Mouse (Mus musculus): ENCODE measurements around the gene Smoc1. TPM values are rescaled to one million over a fixed set of nuclear protein-coding genes. Genes with fewer than 3 reads are reported as not detected.

The Smoc1 gene
- polyA plus RNA-seq, 1 experiment from 2014 or later: 1.6 TPM

- Histone ChIP-seq H3K4me3 (ENCODE audit: low read length) (no peak overlapping the region), H3K27ac (ENCODE audit: low read length) (no peak overlapping the region), H3K9me3 (ENCODE audit: control insufficient read depth, low read length) (no peaks in the 10 kb centered on the region), H3K9ac (ENCODE audit: low read length) (no peak overlapping the region), H3K4me1 (replicated peaks; ENCODE audit: control insufficient read depth, insufficient read depth, low read length) (no peaks in the 10 kb centered on the region), H3K4me2 (ENCODE audit: low read depth, low read length) (no peak overlapping the region), H3K27me3 (ENCODE audit: control insufficient read depth, insufficient read depth, low read depth, low read length) (no peaks in the 10 kb centered on the region), H3K36me3 (ENCODE audit: control insufficient read depth, insufficient read depth, low read length) (no peaks in the 10 kb centered on the region)
- ATAC-seq (ENCODE audit: low read depth): no peak
- WGBS: 48% methylated on average over 10 of the region's 10 CpGs
Observed at GRCm38 (mm10) chr12:81144201-81144600, 117.6 kb downstream of the Smoc1 start.

DNA sequence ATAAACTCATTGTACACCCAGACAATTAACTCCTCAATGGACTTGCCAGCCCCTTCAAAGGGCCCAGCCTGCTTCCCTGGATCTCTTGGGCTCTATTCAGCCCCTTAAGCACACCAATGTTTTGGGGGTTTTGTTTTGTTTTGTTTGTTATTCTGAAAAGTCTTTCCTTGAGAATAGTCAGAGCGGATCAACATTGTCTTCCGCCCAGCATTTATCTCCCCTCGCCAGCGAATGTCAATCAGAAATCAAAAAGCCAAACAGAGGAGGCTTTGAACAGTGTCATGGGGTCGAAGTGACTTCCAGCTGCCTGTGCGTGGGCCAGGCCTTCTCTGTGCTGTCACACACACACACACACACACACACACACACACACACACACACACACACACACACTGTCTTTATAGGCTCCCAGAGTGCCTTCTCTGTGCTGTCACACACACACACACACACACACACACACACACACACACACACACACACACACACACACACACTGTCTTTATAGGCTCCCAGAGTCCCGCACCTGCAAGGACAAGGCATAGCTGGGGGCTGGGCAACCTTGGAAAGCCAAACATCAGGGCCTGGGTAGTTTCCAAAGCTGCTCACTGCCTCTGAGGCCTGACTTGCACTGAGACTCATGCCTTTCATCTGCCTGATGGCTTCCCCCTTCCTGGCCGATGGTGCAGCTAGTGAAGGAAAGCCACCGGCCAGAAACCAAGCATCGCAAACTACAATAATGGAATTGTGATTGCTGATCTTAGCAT, 120.0 kb downstream of the Smoc1 start:
- WGBS: 45% methylated on average over 10 of the region's 10 CpGs
- H3K9me3 ChIP-seq (ENCODE audit: control insufficient read depth, low read length): no peaks in the 10 kb centered on the region
- ATAC-seq (ENCODE audit: low read depth): no peak
- no peak overlapping the region for H3K9ac ChIP-seq (ENCODE audit: low read length)
- no peaks in the 10 kb centered on the region for H3K36me3 ChIP-seq (ENCODE audit: control insufficient read depth, insufficient read depth, low read length)
- H3K27me3 ChIP-seq (ENCODE audit: control insufficient read depth, insufficient read depth, low read depth, low read length): no peaks in the 10 kb centered on the region
- H3K4me1 ChIP-seq (replicated peaks; ENCODE audit: control insufficient read depth, insufficient read depth, low read length): no peaks in the 10 kb centered on the region
- H3K4me3 ChIP-seq (ENCODE audit: low read length): no peak overlapping the region
- no peak overlapping the region for H3K4me2 ChIP-seq (ENCODE audit: low read depth, low read length)
- no peak overlapping the region for H3K27ac ChIP-seq (ENCODE audit: low read length)

- ATAC-seq (ENCODE audit: low read depth): no peak
- no peak overlapping the region for H3K4me2 ChIP-seq (ENCODE audit: low read depth, low read length)
- no peak overlapping the region for H3K4me3 ChIP-seq (ENCODE audit: low read length)
- 90% methylated on average over 6 of the region's 6 CpGs for WGBS
- H3K4me1 ChIP-seq (replicated peaks; ENCODE audit: control insufficient read depth, insufficient read depth, low read length): no peaks in the 10 kb centered on the region
- no peak overlapping the region for H3K27ac ChIP-seq (ENCODE audit: low read length)
- H3K9me3 ChIP-seq (ENCODE audit: control insufficient read depth, low read length): no peaks in the 10 kb centered on the region
- H3K36me3 ChIP-seq (ENCODE audit: control insufficient read depth, insufficient read depth, low read length): no peaks in the 10 kb centered on the region
- H3K9ac ChIP-seq (ENCODE audit: low read length): no peak overlapping the region
- H3K27me3 ChIP-seq (ENCODE audit: control insufficient read depth, insufficient read depth, low read depth, low read length): no peaks in the 10 kb centered on the region
Observed at GRCm38 (mm10) chr12:81147956-81148355, 121.3 kb downstream of the Smoc1 start.

GRCm38 (mm10) chr12:81150917-81151316, 124.3 kb downstream of the Smoc1 start:
- Histone ChIP-seq H3K27ac (ENCODE audit: low read length) (no peak overlapping the region), H3K4me2 (ENCODE audit: low read depth, low read length) (no peak overlapping the region), H3K9me3 (ENCODE audit: control insufficient read depth, low read length) (no peaks in the 10 kb centered on the region), H3K4me3 (ENCODE audit: low read length) (no peak overlapping the region), H3K4me1 (replicated peaks; ENCODE audit: control insufficient read depth, insufficient read depth, low read length) (no peaks in the 10 kb centered on the region), H3K27me3 (ENCODE audit: control insufficient read depth, insufficient read depth, low read depth, low read length) (no peaks in the 10 kb centered on the region), H3K9ac (ENCODE audit: low read length) (no peak overlapping the region), H3K36me3 (ENCODE audit: control insufficient read depth, insufficient read depth, low read length) (no peaks in the 10 kb centered on the region)
- ATAC-seq (ENCODE audit: low read depth): no peak
- 70% methylated on average over 5 of the region's 5 CpGs for WGBS

GRCm38 (mm10) chr12:81152082-81152481, 125.5 kb downstream of the Smoc1 start:
- no peak overlapping the region for H3K4me2 ChIP-seq (ENCODE audit: low read depth, low read length)
- no peaks in the 10 kb centered on the region for H3K4me1 ChIP-seq (replicated peaks; ENCODE audit: control insufficient read depth, insufficient read depth, low read length)
- H3K9me3 ChIP-seq (ENCODE audit: control insufficient read depth, low read length): no peaks in the 10 kb centered on the region
- no peak for ATAC-seq (ENCODE audit: low read depth)
- H3K27me3 ChIP-seq (ENCODE audit: control insufficient read depth, insufficient read depth, low read depth, low read length): no peaks in the 10 kb centered on the region
- no peak overlapping the region for H3K27ac ChIP-seq (ENCODE audit: low read length)
- H3K36me3 ChIP-seq (ENCODE audit: control insufficient read depth, insufficient read depth, low read length): no peaks in the 10 kb centered on the region
- WGBS: 27% methylated on average over 2 of the region's 2 CpGs
- no peak overlapping the region for H3K9ac ChIP-seq (ENCODE audit: low read length)
- H3K4me3 ChIP-seq (ENCODE audit: low read length): no peak overlapping the region

DNA sequence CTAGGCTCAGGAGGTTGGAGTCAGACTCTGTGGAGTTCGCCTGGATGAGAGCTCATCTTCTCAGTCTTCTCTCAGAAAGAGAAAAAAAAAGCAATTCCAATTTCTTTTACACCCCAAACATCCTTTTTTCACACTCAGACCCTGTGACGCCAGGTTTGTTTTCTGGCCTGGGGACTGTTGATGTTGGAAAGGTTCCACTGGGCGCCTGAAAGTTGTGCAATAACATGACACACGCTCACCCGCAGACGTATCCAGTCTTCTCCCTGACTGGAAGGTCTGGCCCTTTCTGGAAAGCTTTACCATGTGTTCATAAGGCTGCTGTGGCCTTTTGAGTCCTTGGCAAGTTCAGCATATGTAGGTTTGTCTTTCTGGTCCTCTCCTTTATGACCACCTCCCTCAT, 129.1 kb downstream of the Smoc1 start:
- Histone ChIP-seq H3K4me1 (replicated peaks; ENCODE audit: control insufficient read depth, insufficient read depth, low read length) (no peaks in the 10 kb centered on the region), H3K4me2 (ENCODE audit: low read depth, low read length) (no peak overlapping the region), H3K9ac (ENCODE audit: low read length) (no peak overlapping the region), H3K9me3 (ENCODE audit: control insufficient read depth, low read length) (no peaks in the 10 kb centered on the region), H3K4me3 (ENCODE audit: low read length) (no peak overlapping the region), H3K36me3 (ENCODE audit: control insufficient read depth, insufficient read depth, low read length) (no peaks in the 10 kb centered on the region), H3K27ac (ENCODE audit: low read length) (no peak overlapping the region), H3K27me3 (ENCODE audit: control insufficient read depth, insufficient read depth, low read depth, low read length) (no peaks in the 10 kb centered on the region)
- WGBS: 58% methylated on average over 6 of the region's 6 CpGs
- ATAC-seq (ENCODE audit: low read depth): no peak

DNA sequence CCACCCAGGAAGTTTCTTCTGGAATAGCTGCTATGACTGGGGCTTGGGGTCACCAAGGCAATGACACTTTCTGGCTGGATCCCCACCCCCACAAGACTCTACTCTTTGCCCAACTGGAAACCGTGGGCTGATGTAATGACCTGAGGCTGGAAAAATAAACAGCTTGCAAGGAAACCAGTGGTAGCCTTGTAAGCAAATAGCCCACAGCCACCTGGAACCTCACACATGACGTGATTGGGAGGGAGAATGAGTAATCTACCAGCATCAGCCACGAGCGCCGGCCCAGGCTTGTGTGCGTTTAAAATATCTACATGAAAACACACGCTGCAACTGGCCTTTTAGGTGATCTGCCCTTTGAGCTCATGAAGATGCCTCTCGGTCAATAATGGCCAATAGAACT, 130.2 kb downstream of the Smoc1 start:
- WGBS: 57% methylated on average over 8 of the region's 8 CpGs
- Histone ChIP-seq H3K4me3 (ENCODE audit: low read length) (no peak overlapping the region), H3K36me3 (ENCODE audit: control insufficient read depth, insufficient read depth, low read length) (no peaks in the 10 kb centered on the region), H3K4me2 (ENCODE audit: low read depth, low read length) (no peak overlapping the region), H3K27ac (ENCODE audit: low read length) (no peak overlapping the region), H3K27me3 (ENCODE audit: control insufficient read depth, insufficient read depth, low read depth, low read length) (no peaks in the 10 kb centered on the region), H3K4me1 (replicated peaks; ENCODE audit: control insufficient read depth, insufficient read depth, low read length) (no peaks in the 10 kb centered on the region), H3K9me3 (ENCODE audit: control insufficient read depth, low read length) (no peaks in the 10 kb centered on the region), H3K9ac (ENCODE audit: low read length) (no peak overlapping the region)
- ATAC-seq (ENCODE audit: low read depth): no peak

DNA sequence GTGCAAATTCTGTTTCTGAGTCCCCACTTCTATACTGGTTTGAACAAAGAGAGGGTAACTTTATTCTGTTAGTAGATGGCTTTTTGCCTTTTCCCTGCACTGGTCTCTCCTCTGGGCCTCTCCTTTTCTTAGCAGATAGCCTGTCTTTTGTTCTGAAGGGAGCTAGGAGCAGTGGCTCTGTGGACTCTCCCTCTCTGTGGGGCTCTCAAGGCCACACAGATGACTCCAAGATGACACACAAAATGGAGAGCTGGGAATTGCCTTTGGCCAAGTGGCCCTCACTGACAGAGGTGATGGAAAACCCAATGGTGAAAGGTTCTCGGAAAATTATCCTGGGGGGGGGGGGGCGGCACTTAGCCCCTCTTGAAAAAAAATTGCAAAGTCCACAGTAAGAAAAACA, 133.3 kb downstream of the Smoc1 start:
- H3K4me2 ChIP-seq (ENCODE audit: low read depth, low read length): no peak overlapping the region
- 48% methylated on average over 2 of the region's 2 CpGs for WGBS

GRCm38 (mm10) chr12:81160425-81160824, 133.8 kb downstream of the Smoc1 start:
- no peak overlapping the region for H3K4me2 ChIP-seq (ENCODE audit: low read depth, low read length)
- H3K9ac ChIP-seq (ENCODE audit: low read length): no peak overlapping the region
- WGBS: 50% methylated on average over 3 of the region's 3 CpGs
- H3K4me3 ChIP-seq (ENCODE audit: low read length): no peak overlapping the region
- H3K4me1 ChIP-seq (replicated peaks; ENCODE audit: control insufficient read depth, insufficient read depth, low read length): no peaks in the 10 kb centered on the region
- no peak overlapping the region for H3K27ac ChIP-seq (ENCODE audit: low read length)
- no peak for ATAC-seq (ENCODE audit: low read depth)
- H3K27me3 ChIP-seq (ENCODE audit: control insufficient read depth, insufficient read depth, low read depth, low read length): no peaks in the 10 kb centered on the region
- H3K9me3 ChIP-seq (ENCODE audit: control insufficient read depth, low read length): no peaks in the 10 kb centered on the region
- no peaks in the 10 kb centered on the region for H3K36me3 ChIP-seq (ENCODE audit: control insufficient read depth, insufficient read depth, low read length)

More for the DNA sequence above, 133.3 kb downstream of the Smoc1 start:
- Histone ChIP-seq H3K27ac (ENCODE audit: low read length) (no peak overlapping the region), H3K27me3 (ENCODE audit: control insufficient read depth, insufficient read depth, low read depth, low read length) (no peaks in the 10 kb centered on the region), H3K4me3 (ENCODE audit: low read length) (no peak overlapping the region), H3K9me3 (ENCODE audit: control insufficient read depth, low read length) (no peaks in the 10 kb centered on the region), H3K4me1 (replicated peaks; ENCODE audit: control insufficient read depth, insufficient read depth, low read length) (no peaks in the 10 kb centered on the region), H3K36me3 (ENCODE audit: control insufficient read depth, insufficient read depth, low read length) (no peaks in the 10 kb centered on the region), H3K9ac (ENCODE audit: low read length) (no peak overlapping the region)
- no peak for ATAC-seq (ENCODE audit: low read depth)

DNA sequence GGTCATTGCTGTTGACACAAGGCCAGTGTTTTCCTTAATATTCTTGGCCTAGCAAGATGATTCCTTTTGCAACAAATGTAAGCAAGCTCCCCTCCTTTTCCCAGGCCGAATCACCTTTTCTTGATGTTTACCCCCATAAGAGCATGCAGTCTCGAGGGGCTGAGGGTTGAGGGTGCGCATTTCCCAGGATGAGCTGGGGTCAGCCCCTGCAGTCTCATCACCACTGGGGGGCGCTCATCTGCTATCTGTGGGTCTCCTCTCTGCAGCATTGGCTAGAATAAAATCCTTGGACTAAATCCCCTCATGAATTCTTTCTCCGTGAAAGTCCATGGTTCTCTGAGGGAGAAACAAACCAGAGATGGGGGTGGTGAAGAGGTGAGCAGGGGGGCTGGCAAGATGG, 134.2 kb downstream of the Smoc1 start:
- no peaks in the 10 kb centered on the region for H3K27me3 ChIP-seq (ENCODE audit: control insufficient read depth, insufficient read depth, low read depth, low read length)
- no peak overlapping the region for H3K4me2 ChIP-seq (ENCODE audit: low read depth, low read length)
- no peaks in the 10 kb centered on the region for H3K9me3 ChIP-seq (ENCODE audit: control insufficient read depth, low read length)
- no peaks in the 10 kb centered on the region for H3K4me1 ChIP-seq (replicated peaks; ENCODE audit: control insufficient read depth, insufficient read depth, low read length)
- H3K4me3 ChIP-seq (ENCODE audit: low read length): no peak overlapping the region
- 61% methylated on average over 5 of the region's 5 CpGs for WGBS
- H3K36me3 ChIP-seq (ENCODE audit: control insufficient read depth, insufficient read depth, low read length): no peaks in the 10 kb centered on the region
- no peak for ATAC-seq (ENCODE audit: low read depth)
- no peak overlapping the region for H3K27ac ChIP-seq (ENCODE audit: low read length)
- H3K9ac ChIP-seq (ENCODE audit: low read length): no peak overlapping the region

Measured in lung, embryonic 16.5 days (tissue).